Mouse (Mus musculus) liver, embryonic 12.5 days (tissue): ENCODE results near the gene Tril. TPM values are rescaled to one million over a fixed set of nuclear protein-coding genes. Genes with fewer than 3 reads are reported as not detected.

Experiments
- ATAC-seq: fragments of 200-750 bp; cut with Nextera tagmentation; 2 replicates; pipeline ENCODE4 v1.8.0; 2017; ENCODE audit warnings: moderate number of reproducible peaks, mild to moderate bottlenecking, moderate library complexity
- H3K27ac ChIP-seq: fragments of 300-500 bp; sonication (generic); 2 replicates; pipeline ENCODE4 v1.5.1; 2016; ENCODE audit warnings: mild to moderate bottlenecking
- H3K27me3 ChIP-seq: fragments of 300-500 bp; sonication (generic); replicated peaks from 2 replicates; pipeline ENCODE4 v1.6.1; 2016; ENCODE audit warnings: mild to moderate bottlenecking, moderate library complexity
- H3K36me3 ChIP-seq: fragments of 300-500 bp; sonication (generic); 2 replicates; pipeline ENCODE4 v1.6.1; 2016; ENCODE audit warnings: mild to moderate bottlenecking, moderate library complexity
- H3K4me1 ChIP-seq: fragments of 300-500 bp; sonication (generic); 2 replicates; pipeline ENCODE4 v1.6.1; 2016
- H3K4me2 ChIP-seq: fragments of 300-500 bp; sonication (generic); 2 replicates; pipeline ENCODE4 v1.6.1; 2016; ENCODE audit warnings: mild to moderate bottlenecking, moderate library complexity
- H3K4me3 ChIP-seq: fragments of 300-500 bp; sonication (generic); 2 replicates; pipeline ENCODE4 v1.5.1; 2016; ENCODE audit warnings: mild to moderate bottlenecking, moderate library complexity
- H3K9ac ChIP-seq: fragments of 300-500 bp; sonication (generic); 2 replicates; pipeline ENCODE4 v1.6.1; 2016; ENCODE audit warnings: mild to moderate bottlenecking, moderate library complexity
- H3K9me3 ChIP-seq: fragments of 300-500 bp; sonication (generic); replicated peaks from 2 replicates; pipeline ENCODE4 v1.6.1; 2016; ENCODE audit warnings: mild to moderate bottlenecking, moderate library complexity
- WGBS: fragments of 180-500 bp; shearing (Covaris S2); methylation state at CpG from one replicate; pipeline ENCODE4 v1.1.7; 2016; ENCODE audit not compliant: insufficient replicate concordance; 5-methylcytosine and 5-hydroxymethylcytosine counted together
- polyA plus RNA-seq: library from polyadenylated mRNA; unstranded; fragments of >200 nt; fragmentation: Nextera tagmentation; extraction: Ambion mirVana; gene quantifications from 2 replicates; pipeline ENCODE4 v1.2.1, GENCODE M21; 2016

Gene Tril
- 1.5 TPM in 2 replicates for polyA plus RNA-seq

- peaks cover 92% of the 10 kb centered on the region for H3K27me3 ChIP-seq
- no peaks in the 10 kb centered on the region for H3K9me3 ChIP-seq
- H3K4me1 ChIP-seq, result peaks cover 22% of the 10 kb centered on the region
- peak within 1 kb of the TSS; percentile 44 for H3K4me3 ChIP-seq
- no peak for ATAC-seq
- WGBS, result under 1% methylated on average over 42 of the region's 43 CpGs
- H3K36me3 ChIP-seq, result no peaks in the 10 kb centered on the region
- H3K27ac ChIP-seq, result 0 out of 2 replicates have a peak within 1 kb of the TSS, but pooled peaks have one; percentile 36
- H3K9ac ChIP-seq, result no peak within 1 kb of the TSS
- peak within 1 kb of the TSS; percentile 66 for H3K4me2 ChIP-seq
These were observed at the start of gene Tril for GRCm38 (mm10) chr6:53820486-53820985. Gene Tril, minus strand, starts transcription at chr6:53820830.

GRCm38 (mm10) chr6:53863011-53863410 lies 42.4 kb upstream of the Tril start:
- no peaks in the 10 kb centered on the region for H3K4me1 ChIP-seq
- H3K9ac ChIP-seq, result no peak overlapping the region
- H3K4me2 ChIP-seq, result no peak overlapping the region
- no peaks in the 10 kb centered on the region for H3K9me3 ChIP-seq
- H3K27ac ChIP-seq, result no peak overlapping the region
- no peak for ATAC-seq
- H3K4me3 ChIP-seq, result no peak overlapping the region
- no peaks in the 10 kb centered on the region for H3K27me3 ChIP-seq
- 57% methylated on average over 2 of the region's 2 CpGs for WGBS
- H3K36me3 ChIP-seq, result no peaks in the 10 kb centered on the region

- Histone ChIP-seq H3K4me1 (no peaks in the 10 kb centered on the region), H3K9ac (no peak overlapping the region), H3K4me2 (no peak overlapping the region), H3K27ac (no peak overlapping the region), H3K27me3 (no peaks in the 10 kb centered on the region), H3K36me3 (no peaks in the 10 kb centered on the region), H3K4me3 (no peak overlapping the region), H3K9me3 (no peaks in the 10 kb centered on the region)
- WGBS, result 44% methylated on average over 1 of the region's 1 CpGs
- no peak for ATAC-seq
These were observed 38.5 kb upstream of the Tril start for GRCm38 (mm10) chr6:53859106-53859505.

GRCm38 (mm10) chr6:53857822-53858221 lies 37.2 kb upstream of the Tril start:
- WGBS, result 65% methylated on average over 7 of the region's 7 CpGs
- no peaks in the 10 kb centered on the region for H3K36me3 ChIP-seq
- H3K9me3 ChIP-seq, result no peaks in the 10 kb centered on the region
- no peak for ATAC-seq
- no peaks in the 10 kb centered on the region for H3K27me3 ChIP-seq
- H3K4me1 ChIP-seq, result no peaks in the 10 kb centered on the region
- no peak overlapping the region for H3K27ac ChIP-seq
- no peak overlapping the region for H3K9ac ChIP-seq
- no peak overlapping the region for H3K4me2 ChIP-seq
- H3K4me3 ChIP-seq, result no peak overlapping the region

GRCm38 (mm10) chr6:53856775-53857174 lies 36.1 kb upstream of the Tril start:
- H3K4me3 ChIP-seq, result no peak overlapping the region
- no peak for ATAC-seq
- no peak overlapping the region for H3K27ac ChIP-seq
- 62% methylated on average over 2 of the region's 2 CpGs for WGBS
- no peak overlapping the region for H3K4me2 ChIP-seq
- H3K4me1 ChIP-seq, result no peaks in the 10 kb centered on the region
- no peak overlapping the region for H3K9ac ChIP-seq
- H3K27me3 ChIP-seq, result no peaks in the 10 kb centered on the region
- H3K9me3 ChIP-seq, result no peaks in the 10 kb centered on the region
- H3K36me3 ChIP-seq, result no peaks in the 10 kb centered on the region

- Histone ChIP-seq H3K27me3 (no peaks in the 10 kb centered on the region), H3K36me3 (no peaks in the 10 kb centered on the region), H3K9me3 (no peaks in the 10 kb centered on the region), H3K4me1 (no peaks in the 10 kb centered on the region), H3K27ac (no peak overlapping the region), H3K9ac (no peak overlapping the region), H3K4me2 (no peak overlapping the region), H3K4me3 (no peak overlapping the region)
- ATAC-seq, result no peak
- 74% methylated on average over 12 of the region's 12 CpGs for WGBS
These were observed 34.6 kb upstream of the Tril start for GRCm38 (mm10) chr6:53854971-53855856.

GRCm38 (mm10) chr6:53854226-53854625 lies 33.6 kb upstream of the Tril start:
- ATAC-seq, result no peak
- H3K9ac ChIP-seq, result no peak overlapping the region
- H3K4me3 ChIP-seq, result no peak overlapping the region
- H3K4me1 ChIP-seq, result no peaks in the 10 kb centered on the region
- 52% methylated on average over 2 of the region's 2 CpGs for WGBS
- H3K27ac ChIP-seq, result no peak overlapping the region
- no peaks in the 10 kb centered on the region for H3K27me3 ChIP-seq
- H3K9me3 ChIP-seq, result no peaks in the 10 kb centered on the region
- no peak overlapping the region for H3K4me2 ChIP-seq
- H3K36me3 ChIP-seq, result no peaks in the 10 kb centered on the region

GRCm38 (mm10) chr6:53853546-53853945 lies 32.9 kb upstream of the Tril start:
- no peak overlapping the region for H3K4me3 ChIP-seq
- 61% methylated on average over 3 of the region's 3 CpGs for WGBS
- H3K27ac ChIP-seq, result no peak overlapping the region
- ATAC-seq, result no peak
- H3K4me1 ChIP-seq, result no peaks in the 10 kb centered on the region
- no peak overlapping the region for H3K9ac ChIP-seq
- H3K36me3 ChIP-seq, result no peaks in the 10 kb centered on the region
- no peaks in the 10 kb centered on the region for H3K9me3 ChIP-seq
- no peaks in the 10 kb centered on the region for H3K27me3 ChIP-seq
- no peak overlapping the region for H3K4me2 ChIP-seq

- H3K4me2 ChIP-seq, result no peak overlapping the region
- H3K27ac ChIP-seq, result no peak overlapping the region
- WGBS, result 84% methylated on average over 17 of the region's 17 CpGs
- no peaks in the 10 kb centered on the region for H3K4me1 ChIP-seq
- ATAC-seq, result no peak
- no peaks in the 10 kb centered on the region for H3K27me3 ChIP-seq
- no peak overlapping the region for H3K4me3 ChIP-seq
- H3K9me3 ChIP-seq, result no peaks in the 10 kb centered on the region
- no peak overlapping the region for H3K9ac ChIP-seq
- H3K36me3 ChIP-seq, result no peaks in the 10 kb centered on the region
These were observed 24.0 kb upstream of the Tril start for GRCm38 (mm10) chr6:53844626-53845025.

GRCm38 (mm10) chr6:53825213-53825612 lies 4.6 kb upstream of the Tril start:
- 46% methylated on average over 4 of the region's 4 CpGs for WGBS
- no peak overlapping the region for H3K9ac ChIP-seq
- ATAC-seq, result no peak
- H3K4me1 ChIP-seq, result peaks cover 3% of the 10 kb centered on the region; the same call in 1 of the 2 replicates
- no peak overlapping the region for H3K27ac ChIP-seq
- H3K4me2 ChIP-seq, result no peak overlapping the region
- no peaks in the 10 kb centered on the region for H3K36me3 ChIP-seq
- no peaks in the 10 kb centered on the region for H3K9me3 ChIP-seq
- H3K27me3 ChIP-seq, result peaks cover 58% of the 10 kb centered on the region
- H3K4me3 ChIP-seq, result no peak overlapping the region

- H3K27ac ChIP-seq, result no peak overlapping the region
- ATAC-seq, result no peak
- 4% methylated on average over 18 of the region's 18 CpGs for WGBS
- H3K4me3 ChIP-seq, result peak overlapping the region; percentile 44
- H3K4me2 ChIP-seq, result peak overlapping the region; percentile 66
- no peak overlapping the region for H3K9ac ChIP-seq
- no peaks in the 10 kb centered on the region for H3K36me3 ChIP-seq
- H3K9me3 ChIP-seq, result no peaks in the 10 kb centered on the region
- H3K27me3 ChIP-seq, result peaks cover 91% of the 10 kb centered on the region
- peaks cover 22% of the 10 kb centered on the region for H3K4me1 ChIP-seq
These were observed 441 bp upstream of the Tril start for GRCm38 (mm10) chr6:53821041-53821501.

GRCm38 (mm10) chr6:53819761-53820485 lies 707 bp downstream of the Tril start:
- WGBS, result 2% methylated on average over 62 of the region's 64 CpGs
- no peak for ATAC-seq
- H3K27ac ChIP-seq, result 0 out of 2 replicates have a peak overlapping the region, but pooled peaks have one; percentile 36

More at GRCm38 (mm10) chr6:53819761-53820485, 707 bp downstream of the Tril start:
- Histone ChIP-seq H3K4me1 (peaks cover 22% of the 10 kb centered on the region), H3K4me3 (peak overlapping the region; percentile 44), H3K27me3 (peaks cover 88% of the 10 kb centered on the region), H3K4me2 (peak overlapping the region; percentile 66), H3K9me3 (no peaks in the 10 kb centered on the region), H3K9ac (no peak overlapping the region), H3K36me3 (no peaks in the 10 kb centered on the region)
